Mouse (Mus musculus) MEL (cell line): ENCODE results near the gene Grin2b. TPM values are rescaled to one million over a fixed set of nuclear protein-coding genes. Genes with fewer than 3 reads are reported as not detected.

Source experiments
- DNase-seq: peaks from one replicate; pipeline ENCODE4 v3.0.0; 2011; ENCODE audit warnings: low read depth, low spot score
- H3K27ac ChIP-seq: 2 replicates; pipeline ENCODE4 v1.5.1; 2012; ENCODE audit warnings: low read depth, mild to moderate bottlenecking, control low read depth, low read length, moderate library complexity; ENCODE audit not compliant: control insufficient read depth
- H3K27me3 ChIP-seq, 2 experiments: fragments of 150-350 bp in 1 of 2; sonication (generic) in 1 of 2; 2 replicates each; pipeline ENCODE4 v1.6.1; 2012; ENCODE audit warnings: low read length in 2 of 2, mild to moderate bottlenecking in 2 of 2, improper control_type of control experiment in 1 of 2, moderate library complexity in 1 of 2; ENCODE audit not compliant: insufficient read depth in 2 of 2, control insufficient read depth in 1 of 2
- H3K36me3 ChIP-seq, 2 experiments: 2 replicates each; pipeline ENCODE4 v1.6.1; 2012 to 2014; ENCODE audit warnings: low read length in 2 of 2, improper control_type of control experiment in 1 of 2, inconsistent platforms in 1 of 2, mild to moderate bottlenecking in 1 of 2; ENCODE audit not compliant: insufficient read depth in 2 of 2, control insufficient read depth in 1 of 2
- H3K4me1 ChIP-seq, 2 experiments: fragments of 150-350 bp in 1 of 2; sonication (generic) in 1 of 2; 2 replicates each; pipeline ENCODE4 v1.6.1; 2012; ENCODE audit warnings: low read length in 2 of 2, improper control_type of control experiment in 1 of 2, mild to moderate bottlenecking in 1 of 2; ENCODE audit not compliant: insufficient read depth in 2 of 2, control insufficient read depth in 1 of 2
- H3K4me3 ChIP-seq, 2 experiments: fragments of 150-350 bp in 1 of 2; sonication (generic) in 1 of 2; 2 replicates each; pipeline ENCODE4 v1.5.1; 2012; ENCODE audit warnings: low read depth in 2 of 2, low read length in 2 of 2, mild to moderate bottlenecking in 2 of 2, moderate library complexity in 2 of 2, control low read depth in 1 of 2, improper control_type of control experiment in 1 of 2; ENCODE audit not compliant: control insufficient read depth in 1 of 2, insufficient read depth in 1 of 2
- H3K79me2 ChIP-seq: 2 replicates; pipeline ENCODE4 v1.6.1; 2012; ENCODE audit warnings: mild to moderate bottlenecking, low read length, moderate library complexity; ENCODE audit not compliant: control insufficient read depth, poor library complexity, insufficient read depth
- H3K9ac ChIP-seq: 2 replicates; pipeline ENCODE4 v1.6.1; 2012; ENCODE audit warnings: low read depth, mild to moderate bottlenecking, control low read depth, low read length, moderate library complexity; ENCODE audit not compliant: control insufficient read depth, poor library complexity, severe bottlenecking
- H3K9me3 ChIP-seq: fragments of 150-350 bp; sonication (generic); replicated peaks from 2 replicates; pipeline ENCODE4 v1.6.1; 2012; ENCODE audit warnings: mild to moderate bottlenecking, low read length, improper control_type of control experiment, moderate library complexity; ENCODE audit not compliant: insufficient read depth
- BHLHE40 ChIP-seq: IDR thresholded peaks from 2 replicates; pipeline ENCODE4 v1.6.1; 2012; ENCODE audit warnings: low read depth, mild to moderate bottlenecking, inconsistent platforms, low read length, improper control_type of control experiment, borderline replicate concordance
- CHD1 ChIP-seq: IDR thresholded peaks from 2 replicates; pipeline ENCODE4 v1.6.1; 2012; ENCODE audit warnings: low read depth, mild to moderate bottlenecking, inconsistent platforms, low read length, improper control_type of control experiment
- CHD2 ChIP-seq: IDR thresholded peaks from 2 replicates; pipeline ENCODE4 v1.6.1; 2011; ENCODE audit warnings: low read length, improper control_type of control experiment
- E2F4 ChIP-seq: IDR thresholded peaks from 2 replicates; pipeline ENCODE4 v1.6.1; 2011; ENCODE audit warnings: low read depth, low read length, improper control_type of control experiment, borderline replicate concordance
- ELF1 ChIP-seq: IDR thresholded peaks from 2 replicates; pipeline ENCODE4 v1.6.1; 2014; ENCODE audit warnings: low read depth, mild to moderate bottlenecking, inconsistent platforms, low read length, improper control_type of control experiment, moderate library complexity
- GABPA ChIP-seq: IDR thresholded peaks from 2 replicates; pipeline ENCODE4 v1.6.1; 2012; ENCODE audit warnings: low read depth, mild to moderate bottlenecking, inconsistent platforms, low read length, improper control_type of control experiment, moderate library complexity
- JUND ChIP-seq: IDR thresholded peaks from 2 replicates; pipeline ENCODE4 v1.6.1; 2011; ENCODE audit warnings: low read depth, mild to moderate bottlenecking, improper control_type of control experiment, low read length
- MAFK ChIP-seq: IDR thresholded peaks from 2 replicates; pipeline ENCODE4 v1.6.1; 2011; ENCODE audit warnings: low read depth, mild to moderate bottlenecking, low read length, improper control_type of control experiment, borderline replicate concordance
- MEF2A ChIP-seq: IDR thresholded peaks from 2 replicates; pipeline ENCODE4 v1.6.1; 2014; ENCODE audit warnings: low read depth, mild to moderate bottlenecking, inconsistent platforms, low read length, improper control_type of control experiment; ENCODE audit not compliant: poor library complexity, insufficient replicate concordance, severe bottlenecking; ENCODE audit errors: extremely low read depth
- MXI1 ChIP-seq: IDR thresholded peaks from 2 replicates; pipeline ENCODE4 v1.6.1; 2011; ENCODE audit warnings: mild to moderate bottlenecking, low read depth, low read length, improper control_type of control experiment
- MYB ChIP-seq: IDR thresholded peaks from 2 replicates; pipeline ENCODE4 v1.6.1; 2011; ENCODE audit warnings: mild to moderate bottlenecking, low read depth, low read length, improper control_type of control experiment
- MYC ChIP-seq: IDR thresholded peaks from 2 replicates; pipeline ENCODE4 v1.6.1; 2011; ENCODE audit warnings: low read depth, mild to moderate bottlenecking, low read length, improper control_type of control experiment, moderate library complexity
- NELFE ChIP-seq: IDR thresholded peaks from 2 replicates; pipeline ENCODE4 v1.6.1; 2011; ENCODE audit warnings: low read depth, low read length, improper control_type of control experiment
- NRF1 ChIP-seq: IDR thresholded peaks from 2 replicates; pipeline ENCODE4 v1.6.1; 2014; ENCODE audit warnings: low read depth, mild to moderate bottlenecking, inconsistent platforms, low read length, improper control_type of control experiment, moderate library complexity; ENCODE audit not compliant: poor library complexity, insufficient read depth, severe bottlenecking
- POLR2AphosphoS2 ChIP-seq: IDR thresholded peaks from 2 replicates; pipeline ENCODE4 v1.6.1; 2011; ENCODE audit warnings: low read length, improper control_type of control experiment
- POLR2AphosphoS5 ChIP-seq: IDR thresholded peaks from 2 replicates; pipeline ENCODE4 v1.6.1; 2012; ENCODE audit warnings: low read depth, borderline replicate concordance, mild to moderate bottlenecking, inconsistent platforms, low read length, moderate library complexity, mixed read lengths
- RAD21 ChIP-seq: IDR thresholded peaks from 2 replicates; pipeline ENCODE4 v1.6.1; 2011; ENCODE audit warnings: mild to moderate bottlenecking, low read depth, low read length, improper control_type of control experiment
- SMC3 ChIP-seq: IDR thresholded peaks from 2 replicates; pipeline ENCODE4 v1.6.1; 2011; ENCODE audit warnings: low read depth, low read length, improper control_type of control experiment
- TAL1 ChIP-seq: IDR thresholded peaks from 2 replicates; pipeline ENCODE4 v1.6.1; 2012; ENCODE audit warnings: mild to moderate bottlenecking, inconsistent platforms, low read length, moderate library complexity, mixed read lengths
- ZMIZ1 ChIP-seq: IDR thresholded peaks from 2 replicates; pipeline ENCODE4 v1.6.1; 2012; ENCODE audit warnings: low read depth, mild to moderate bottlenecking, inconsistent platforms, low read length, improper control_type of control experiment, moderate library complexity
- polyA plus RNA-seq, 2 experiments: library from polyadenylated mRNA; stranded (reverse) in 1 of 2; unstranded in 1 of 2; fragments of >175 nt in 1 of 2; fragments of >200 nt in 1 of 2; gene quantifications; 2 replicates each; pipeline versions ENCODE4 v1.2.1 to v1.2.4; 2012; ENCODE audit warnings: low replicate concordance in 2 of 2, low read depth in 1 of 2; ENCODE audit not compliant: insufficient read length in 2 of 2, insufficient read depth in 1 of 2, missing spikeins in 1 of 2
- total RNA-seq: library from RNA; depleted of rRNA; stranded (reverse); fragments of 300-350 nt; gene quantifications from 2 replicates; pipeline ENCODE4 v1.2.3, GENCODE M21; 2012

Grin2b gene
- total and polyA plus RNA-seq, 3 experiments: not detected

DNA sequence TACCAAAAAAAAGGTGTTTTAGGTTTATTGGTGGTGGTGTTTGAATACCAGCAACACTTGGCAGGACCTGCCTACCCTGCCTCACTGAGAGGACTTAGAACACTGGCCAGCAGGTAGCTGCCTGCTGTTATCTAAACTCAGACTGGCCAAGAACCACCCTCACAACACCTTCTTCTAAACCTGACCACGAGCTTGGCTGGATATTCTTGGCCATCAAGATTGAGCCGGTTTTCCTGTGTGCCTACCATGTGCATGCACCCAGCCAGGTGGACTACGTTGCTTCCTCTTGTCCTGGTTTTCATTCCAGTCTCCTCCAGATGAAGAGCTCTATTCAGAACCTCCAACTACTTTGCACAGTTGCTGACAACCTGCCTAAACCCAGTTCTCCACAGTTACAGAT is 240.4 kb downstream of the Grin2b start:
- Histone ChIP-seq H3K27me3 (no peaks in the 10 kb centered on the region), H3K9me3 (no peaks in the 10 kb centered on the region), H3K4me1 (no peaks in the 10 kb centered on the region)
- DNase-seq: no peak
- TF ChIP-seq TAL1 (no peak), ZMIZ1 (no peak), NELFE (no peak), MAFK (no peak), BHLHE40 (no peak), JUND (no peak), SMC3 (no peak), ELF1 (no peak), MXI1 (no peak), POLR2AphosphoS5 (no peak), CHD2 (no peak), RAD21 (no peak), CHD1 (no peak), MYC (no peak), POLR2AphosphoS2 (no peak)
- TF ChIP-seq, all 39 proteins: peak for 0
- Histone ChIP-seq H3K27ac (no peak overlapping the region), H3K4me3 (no peak overlapping the region), H3K36me3 (no peaks in the 10 kb centered on the region), H3K9ac (no peak overlapping the region), H3K79me2 (no peaks in the 10 kb centered on the region)

DNA sequence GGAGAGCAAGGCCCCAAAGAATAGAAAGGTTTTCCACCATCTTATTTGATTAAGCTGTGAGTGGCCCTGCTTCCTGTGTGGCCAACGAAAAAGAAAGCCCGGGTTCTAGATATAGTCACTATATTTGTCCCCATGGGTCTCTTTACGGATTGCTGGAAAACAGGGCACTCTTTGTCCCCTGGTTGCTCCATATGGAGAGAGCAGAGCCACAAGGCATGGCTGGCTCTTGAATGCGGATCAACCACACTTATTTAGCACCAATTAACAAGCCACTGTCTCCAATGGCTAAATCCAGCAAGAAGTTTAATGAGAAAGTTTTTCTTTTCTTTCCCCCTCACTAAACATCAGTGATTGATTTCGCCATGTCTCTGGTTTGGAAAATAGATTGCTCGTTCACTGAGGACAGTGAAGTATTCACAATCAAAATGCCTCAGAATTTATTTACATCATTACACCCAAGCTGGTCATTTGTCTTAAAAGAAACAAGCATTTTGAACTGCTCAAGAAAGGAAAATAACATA is 240.9 kb downstream of the Grin2b start:
- Histone ChIP-seq H3K36me3 (no peaks in the 10 kb centered on the region), H3K79me2 (no peaks in the 10 kb centered on the region), H3K9me3 (no peaks in the 10 kb centered on the region), H3K27me3 (no peaks in the 10 kb centered on the region), H3K9ac (no peak overlapping the region), H3K27ac (no peak overlapping the region), H3K4me3 (no peak overlapping the region), H3K4me1 (no peaks in the 10 kb centered on the region)
- no peak for TF ChIP-seq MEF2A
- no peak for TF ChIP-seq E2F4
- no peak for TF ChIP-seq GABPA
- TF ChIP-seq NRF1: no peak
- TF ChIP-seq CHD1: no peak
- no peak for TF ChIP-seq MYB
- no peak for TF ChIP-seq JUND
- DNase-seq: no peak
